Mouse (Mus musculus): ENCODE measurements around the gene Mterf4. TPM values are rescaled to one million over a fixed set of nuclear protein-coding genes. Genes with fewer than 3 reads are reported as not detected.

Mterf4 gene
- polyA plus RNA-seq (2014; fragmentation: Illumina TruSeq; extraction: RNeasy Lipid Tissue Mini Kit (QIAGEN cat#74804); ENCODE audit: low read depth, low replicate concordance), result 21.4 TPM

GRCm38 (mm10) chr1:93305581-93306337 lies at the start of gene Mterf4:
Gene Mterf4 (minus strand): TSS chr1:93305915.

GRCm38 (mm10) chr1:93342648-93343503 lies 37.2 kb upstream of the Mterf4 start, which contains the start of the genes Ppp1r7 and Pask:
Gene Ppp1r7 (plus strand): TSS chr1:93342854.
Gene Pask (minus strand): TSS chr1:93343482.

Other genes starting within 250 kb of the Mterf4 start
- 2.0 TPM for gene Kif1a, start 204.0 kb downstream of the Mterf4 start, polyA plus RNA-seq (2014; fragmentation: Illumina TruSeq; extraction: RNeasy Lipid Tissue Mini Kit (QIAGEN cat#74804); ENCODE audit: low read depth, low replicate concordance)
- not detected for gene Agxt, start 170.7 kb downstream of the Mterf4 start, polyA plus RNA-seq (2014; fragmentation: Illumina TruSeq; extraction: RNeasy Lipid Tissue Mini Kit (QIAGEN cat#74804); ENCODE audit: low read depth, low replicate concordance)
- not detected for gene 2310007B03Rik, start 145.0 kb downstream of the Mterf4 start, polyA plus RNA-seq (2014; fragmentation: Illumina TruSeq; extraction: RNeasy Lipid Tissue Mini Kit (QIAGEN cat#74804); ENCODE audit: low read depth, low replicate concordance)
- 0.05 TPM for gene Crocc2, start 137.2 kb downstream of the Mterf4 start, polyA plus RNA-seq (2014; fragmentation: Illumina TruSeq; extraction: RNeasy Lipid Tissue Mini Kit (QIAGEN cat#74804); ENCODE audit: low read depth, low replicate concordance)
- 19.0 TPM for gene Sned1, start 70.1 kb downstream of the Mterf4 start, polyA plus RNA-seq (2014; fragmentation: Illumina TruSeq; extraction: RNeasy Lipid Tissue Mini Kit (QIAGEN cat#74804); ENCODE audit: low read depth, low replicate concordance)
- gene Ppp1r7, start 36.9 kb upstream of the Mterf4 start, polyA plus RNA-seq (2014; fragmentation: Illumina TruSeq; extraction: RNeasy Lipid Tissue Mini Kit (QIAGEN cat#74804); ENCODE audit: low read depth, low replicate concordance), result 29.4 TPM
- 0.26 TPM for gene Pask, start 37.6 kb upstream of the Mterf4 start, polyA plus RNA-seq (2014; fragmentation: Illumina TruSeq; extraction: RNeasy Lipid Tissue Mini Kit (QIAGEN cat#74804); ENCODE audit: low read depth, low replicate concordance)
- gene Ano7, start 68.0 kb upstream of the Mterf4 start, polyA plus RNA-seq (2014; fragmentation: Illumina TruSeq; extraction: RNeasy Lipid Tissue Mini Kit (QIAGEN cat#74804); ENCODE audit: low read depth, low replicate concordance), result not detected
- 267 TPM for gene Hdlbp, start 172.9 kb upstream of the Mterf4 start, polyA plus RNA-seq (2014; fragmentation: Illumina TruSeq; extraction: RNeasy Lipid Tissue Mini Kit (QIAGEN cat#74804); ENCODE audit: low read depth, low replicate concordance)
- gene Farp2, start 206.2 kb upstream of the Mterf4 start, polyA plus RNA-seq (2014; fragmentation: Illumina TruSeq; extraction: RNeasy Lipid Tissue Mini Kit (QIAGEN cat#74804); ENCODE audit: low read depth, low replicate concordance), result 10.2 TPM